Mouse (Mus musculus) bone marrow, adult 2 months (tissue): Measurements from ENCODE around the gene Mocs1.

Source experiments
- CTCF ChIP-seq: fragments of 200-500 bp; IDR thresholded peaks from 2 replicates; pipeline ENCODE4 v1.5.1; 2011; ENCODE audit warnings: low read length, control low read depth; ENCODE audit not compliant: control insufficient read depth, insufficient read depth
- POLR2A ChIP-seq: fragments of 200-500 bp; IDR thresholded peaks from 2 replicates; pipeline ENCODE4 v1.6.1; 2011; ENCODE audit warnings: low read depth, mild to moderate bottlenecking, control low read depth, low read length, borderline replicate concordance; ENCODE audit not compliant: control insufficient read depth

DNA sequence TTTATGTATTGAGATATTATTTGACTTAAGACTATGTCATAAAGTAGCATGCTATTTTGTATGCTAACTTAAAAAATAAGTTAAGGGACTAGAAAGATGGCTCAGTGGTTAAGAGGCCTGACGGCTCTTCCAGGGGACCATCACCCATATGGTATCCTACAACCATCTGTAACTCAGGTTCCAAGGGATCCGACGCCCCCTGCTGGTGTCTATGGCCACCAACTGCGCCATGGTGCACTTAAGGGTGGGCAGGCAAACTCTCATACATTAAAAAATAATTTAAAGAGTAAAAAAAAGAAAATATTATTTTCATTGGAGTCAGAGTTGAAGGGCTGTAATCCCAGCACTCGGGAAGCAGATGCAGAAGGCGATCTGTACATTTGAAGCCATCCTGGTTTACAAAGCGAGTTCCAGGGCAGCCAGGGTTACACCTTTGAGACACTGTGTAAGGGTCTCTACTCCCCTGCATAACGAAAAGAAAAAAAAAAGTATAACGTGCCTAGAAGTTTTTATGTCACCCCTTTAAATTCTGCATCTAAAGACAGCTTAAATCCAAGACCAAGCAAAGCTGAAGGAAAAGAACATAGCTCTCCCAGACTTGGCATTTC lies 427 bp upstream of the Mocs1 start:
- TF ChIP-seq CTCF (no peak), POLR2A (no peak)
